Mouse (Mus musculus) right cerebral cortex, postnatal 14 days (tissue): ENCODE measurements at regions not wholly inside any gene's neighbourhood (a gene's known extent, or its start where the extent isn't known, plus 50 kb on each side); places are given as distances from the start of the nearest gene placed in this dataset.

Experiments used
- DNase-seq: peaks from one replicate; pipeline ENCODE4 v3.0.0; 2022

GRCm38 (mm10) chr16:87295727-87296126 lies 58.3 kb upstream of the N6amt1 start:
- DNase-seq = no peak

GRCm38 (mm10) chr16:87292826-87293225 lies 61.2 kb upstream of the N6amt1 start:
- no peak for DNase-seq

- no peak for DNase-seq
These were observed 62.3 kb upstream of the N6amt1 start for GRCm38 (mm10) chr16:87291716-87292115.

- no peak for DNase-seq
These were observed 68.3 kb upstream of the N6amt1 start for GRCm38 (mm10) chr16:87285639-87286038.

GRCm38 (mm10) chr16:87284835-87285510 lies 69.0 kb upstream of the N6amt1 start:
- DNase-seq = no peak

GRCm38 (mm10) chr16:87278518-87278917 lies 75.5 kb upstream of the N6amt1 start:
- no peak for DNase-seq

- no peak for DNase-seq
These were observed 81.6 kb upstream of the N6amt1 start for GRCm38 (mm10) chr16:87272363-87272762.

GRCm38 (mm10) chr16:87267954-87268804 lies 85.8 kb upstream of the N6amt1 start:
- DNase-seq = no peak

- DNase-seq = no peak
These were observed 86.5 kb upstream of the N6amt1 start for GRCm38 (mm10) chr16:87267517-87267916.

- no peak for DNase-seq
These were observed 90.4 kb upstream of the N6amt1 start for GRCm38 (mm10) chr16:87263571-87263970.

- no peak for DNase-seq
These were observed 90.9 kb upstream of the N6amt1 start for GRCm38 (mm10) chr16:87263041-87263440.

GRCm38 (mm10) chr16:87262497-87262896 lies 91.5 kb upstream of the N6amt1 start:
- DNase-seq = no peak

- DNase-seq = no peak
These were observed 92.5 kb upstream of the N6amt1 start for GRCm38 (mm10) chr16:87261527-87261926.

- no peak for DNase-seq
These were observed 99.2 kb upstream of the N6amt1 start for GRCm38 (mm10) chr16:87254736-87255135.

GRCm38 (mm10) chr16:87250531-87250930 lies 103.5 kb upstream of the N6amt1 start:
- no peak for DNase-seq

GRCm38 (mm10) chr16:87249903-87250302 lies 104.1 kb upstream of the N6amt1 start:
- DNase-seq = no peak

GRCm38 (mm10) chr16:87248501-87249030 lies 105.4 kb upstream of the N6amt1 start:
- peak; percentile 45 for DNase-seq

- peak; percentile 36 for DNase-seq
These were observed 107.8 kb upstream of the N6amt1 start for GRCm38 (mm10) chr16:87245933-87246791.

- no peak for DNase-seq
These were observed 108.5 kb upstream of the N6amt1 start for GRCm38 (mm10) chr16:87245441-87245840.

- DNase-seq = no peak
These were observed 112.0 kb upstream of the N6amt1 start for GRCm38 (mm10) chr16:87242027-87242426.

GRCm38 (mm10) chr16:87239105-87239504 lies 114.9 kb upstream of the N6amt1 start:
- DNase-seq = no peak

- DNase-seq = no peak
These were observed 119.8 kb upstream of the N6amt1 start for GRCm38 (mm10) chr16:87234199-87234598.

GRCm38 (mm10) chr16:87225595-87225994 lies 128.4 kb upstream of the N6amt1 start:
- no peak for DNase-seq
